Mouse (Mus musculus): ENCODE data around the gene Cldn34b4. TPM values are rescaled to one million over a fixed set of nuclear protein-coding genes. Genes with fewer than 3 reads are reported as not detected.

The Cldn34b4 gene
- not detected for total RNA-seq (2021)
- long read RNA-seq, experiment 1: 0 reads
- long read RNA-seq, experiment 2: 0 reads

- no peak for DNase-seq (ENCODE audit: low spot score in 2 of 2)
These were observed at the start of gene Cldn34b4 for GRCm38 (mm10) chrX:76393050-76393449. Cldn34b4 (plus strand) TSS chrX:76393350.

Other genes with a start within 250 kb of the Cldn34b4 start
- gene Cldn34b3, start 129.0 kb upstream of the Cldn34b4 start, total RNA-seq (2021): not detected
- not detected for gene Cldn34d, start 209.6 kb downstream of the Cldn34b4 start, total RNA-seq (2021)